Mouse (Mus musculus) intestine, postnatal 0 days (tissue): ENCODE results near the gene Pms2. TPM values are rescaled to one million over a fixed set of nuclear protein-coding genes. Genes with fewer than 3 reads are reported as not detected.

Experiments used
- ATAC-seq: fragments of 200-750 bp; cut with Nextera tagmentation; 2 replicates; pipeline ENCODE4 v1.8.0; 2017; ENCODE audit warnings: mild to moderate bottlenecking, moderate TSS enrichment, moderate library complexity
- H3K27ac ChIP-seq: fragments of 300-500 bp; sonication (generic); 2 replicates; pipeline ENCODE4 v1.5.1; 2014; ENCODE audit warnings: mild to moderate bottlenecking, low read depth, low read length, moderate library complexity
- H3K27me3 ChIP-seq: fragments of 300-500 bp; sonication (generic); replicated peaks from 2 replicates; pipeline ENCODE4 v1.6.1; 2014; ENCODE audit warnings: low read length, mixed read lengths; ENCODE audit not compliant: control insufficient read depth, insufficient read depth
- H3K36me3 ChIP-seq: fragments of 300-500 bp; sonication (generic); 2 replicates; pipeline ENCODE4 v1.6.1; 2014; ENCODE audit warnings: mild to moderate bottlenecking, moderate library complexity; ENCODE audit not compliant: control insufficient read depth, insufficient read depth
- H3K4me1 ChIP-seq: fragments of 300-500 bp; sonication (generic); replicated peaks from 2 replicates; pipeline ENCODE4 v1.6.1; 2014; ENCODE audit warnings: antibody characterized with exemption, low read length, mixed read lengths; ENCODE audit not compliant: control insufficient read depth, insufficient read depth
- H3K4me2 ChIP-seq: fragments of 300-500 bp; sonication (generic); replicated peaks from 2 replicates; pipeline ENCODE4 v1.6.1; 2014; ENCODE audit warnings: low read depth, mild to moderate bottlenecking, moderate library complexity
- H3K4me3 ChIP-seq: fragments of 300-500 bp; sonication (generic); 2 replicates; pipeline ENCODE4 v1.5.1; 2014; ENCODE audit warnings: low read depth, low read length
- H3K9ac ChIP-seq: fragments of 300-500 bp; sonication (generic); 2 replicates; pipeline ENCODE4 v1.6.1; 2014; ENCODE audit warnings: mild to moderate bottlenecking, low read depth, low read length
- H3K9me3 ChIP-seq: fragments of 300-500 bp; sonication (generic); 2 replicates; pipeline ENCODE4 v1.6.1; 2016; ENCODE audit warnings: mixed run types; ENCODE audit not compliant: control insufficient read depth
- CTCF ChIP-seq: sonication (generic); IDR thresholded peaks from 2 replicates; pipeline ENCODE4 v1.5.1; 2016; ENCODE audit warnings: low read depth, mild to moderate bottlenecking, control low read depth, antibody characterized with exemption, moderate library complexity
- WGBS: fragments of 180-500 bp; shearing (Covaris S2); extraction: QIAGEN DNeasy Blood & Tissue Kit; methylation state at CpG from one replicate; pipeline ENCODE4 v1.1.7; 2014; 5-methylcytosine and 5-hydroxymethylcytosine counted together
- polyA plus RNA-seq: library from polyadenylated mRNA; unstranded; fragments of >200 nt; fragmentation: Nextera tagmentation; extraction: Ambion mirVana; gene quantifications from 2 replicates; pipeline ENCODE4 v1.2.1, GENCODE M21; 2015

Gene Pms2
- polyA plus RNA-seq, 1 experiment from 2014 or later: 6.4 TPM

DNA sequence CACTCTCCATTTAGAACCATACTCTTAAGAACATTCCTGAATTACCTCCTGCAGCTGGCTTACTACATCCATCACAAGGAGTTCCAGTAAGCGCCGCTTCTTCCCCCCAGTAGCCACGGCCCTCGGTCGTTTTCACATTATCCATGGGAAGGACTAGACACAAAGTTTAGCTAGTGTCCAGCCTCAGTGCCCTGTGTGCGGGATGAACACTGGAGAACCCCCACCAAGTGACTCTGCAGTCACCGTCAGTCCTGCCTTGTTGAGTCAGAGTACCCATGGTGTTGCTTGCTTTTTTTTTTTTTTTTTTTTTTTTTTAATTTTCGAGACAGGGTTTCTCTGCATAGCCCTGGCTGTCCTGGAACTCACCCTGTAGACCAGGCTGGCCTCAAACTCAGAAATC lies 51.4 kb downstream of the Pms2 start:
- no peaks in the 10 kb centered on the region for H3K4me1 ChIP-seq
- no peaks in the 10 kb centered on the region for H3K27me3 ChIP-seq
- no peak overlapping the region for H3K9ac ChIP-seq
- no peaks in the 10 kb centered on the region for H3K36me3 ChIP-seq
- H3K27ac ChIP-seq: no peak overlapping the region
- no peak for TF ChIP-seq CTCF
- H3K4me2 ChIP-seq: no peak overlapping the region
- 88% methylated on average over 8 of the region's 8 CpGs for WGBS
- ATAC-seq: no peak
- no peaks in the 10 kb centered on the region for H3K9me3 ChIP-seq
- no peak overlapping the region for H3K4me3 ChIP-seq

- Histone ChIP-seq H3K4me2 (no peak overlapping the region), H3K4me1 (no peaks in the 10 kb centered on the region), H3K4me3 (no peak overlapping the region), H3K36me3 (no peaks in the 10 kb centered on the region), H3K27me3 (no peaks in the 10 kb centered on the region), H3K9me3 (no peaks in the 10 kb centered on the region), H3K9ac (no peak overlapping the region), H3K27ac (no peak overlapping the region)
- WGBS: 80% methylated on average over 12 of the region's 12 CpGs
- no peak for TF ChIP-seq CTCF
- no peak for ATAC-seq
Measured at GRCm38 (mm10) chr5:143965586-143966345, 56.0 kb downstream of the Pms2 start.

- Histone ChIP-seq H3K9me3 (no peaks in the 10 kb centered on the region), H3K9ac (no peak overlapping the region), H3K36me3 (no peaks in the 10 kb centered on the region), H3K4me3 (no peak overlapping the region), H3K27ac (no peak overlapping the region), H3K4me2 (no peak overlapping the region), H3K27me3 (no peaks in the 10 kb centered on the region), H3K4me1 (no peaks in the 10 kb centered on the region)
- 88% methylated on average over 12 of the region's 12 CpGs for WGBS
- no peak for ATAC-seq
- no peak for TF ChIP-seq CTCF
Measured at GRCm38 (mm10) chr5:143966671-143967070, 56.9 kb downstream of the Pms2 start.

DNA sequence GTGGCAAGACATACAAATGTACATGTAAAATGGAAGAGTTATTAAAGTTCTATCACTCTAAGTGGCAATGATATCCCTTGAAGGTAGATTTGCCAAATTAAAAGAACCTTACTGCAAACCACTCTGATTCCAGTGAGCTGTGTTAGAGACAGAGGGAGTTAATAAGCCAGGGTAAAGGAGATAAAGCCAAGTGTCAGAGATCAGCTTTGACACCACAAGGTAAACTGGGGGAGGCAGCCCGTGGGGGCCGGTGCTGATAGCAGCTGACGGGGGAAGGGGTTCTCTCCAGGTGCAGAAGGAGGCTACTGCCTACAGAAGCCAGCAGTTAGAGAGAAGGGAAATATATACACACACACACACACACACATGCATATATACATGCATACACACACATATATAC lies 62.9 kb downstream of the Pms2 start:
- no peaks in the 10 kb centered on the region for H3K27me3 ChIP-seq
- WGBS: 32% methylated on average over 3 of the region's 3 CpGs
- no peak overlapping the region for H3K27ac ChIP-seq
- H3K9me3 ChIP-seq: no peaks in the 10 kb centered on the region
- no peaks in the 10 kb centered on the region for H3K36me3 ChIP-seq
- H3K4me1 ChIP-seq: no peaks in the 10 kb centered on the region
- no peak for ATAC-seq
- TF ChIP-seq CTCF: no peak
- H3K4me2 ChIP-seq: no peak overlapping the region
- no peak overlapping the region for H3K4me3 ChIP-seq
- no peak overlapping the region for H3K9ac ChIP-seq

GRCm38 (mm10) chr5:143974931-143975630 lies 65.3 kb downstream of the Pms2 start:
- Histone ChIP-seq H3K36me3 (no peaks in the 10 kb centered on the region), H3K27me3 (no peaks in the 10 kb centered on the region), H3K4me1 (no peaks in the 10 kb centered on the region), H3K27ac (no peak overlapping the region), H3K9me3 (no peaks in the 10 kb centered on the region), H3K4me2 (no peak overlapping the region), H3K9ac (no peak overlapping the region), H3K4me3 (no peak overlapping the region)
- peak; percentile 97 for TF ChIP-seq CTCF
- 45% methylated on average over 4 of the region's 4 CpGs for WGBS
- ATAC-seq: peak; percentile 42; the same call in 1 of the 2 replicates

- Histone ChIP-seq H3K27ac (no peak overlapping the region), H3K27me3 (no peaks in the 10 kb centered on the region), H3K36me3 (no peaks in the 10 kb centered on the region), H3K9me3 (no peaks in the 10 kb centered on the region), H3K4me2 (no peak overlapping the region), H3K4me1 (no peaks in the 10 kb centered on the region), H3K4me3 (no peak overlapping the region), H3K9ac (no peak overlapping the region)
- ATAC-seq: peak; percentile 12; the same call in 1 of the 2 replicates
- TF ChIP-seq CTCF: no peak
- WGBS: 49% methylated on average over 2 of the region's 2 CpGs
Measured at GRCm38 (mm10) chr5:143975631-143975933, 65.8 kb downstream of the Pms2 start.
